ENCODE assay signal across 23 mouse cellular contexts in the genomic region with DNA sequence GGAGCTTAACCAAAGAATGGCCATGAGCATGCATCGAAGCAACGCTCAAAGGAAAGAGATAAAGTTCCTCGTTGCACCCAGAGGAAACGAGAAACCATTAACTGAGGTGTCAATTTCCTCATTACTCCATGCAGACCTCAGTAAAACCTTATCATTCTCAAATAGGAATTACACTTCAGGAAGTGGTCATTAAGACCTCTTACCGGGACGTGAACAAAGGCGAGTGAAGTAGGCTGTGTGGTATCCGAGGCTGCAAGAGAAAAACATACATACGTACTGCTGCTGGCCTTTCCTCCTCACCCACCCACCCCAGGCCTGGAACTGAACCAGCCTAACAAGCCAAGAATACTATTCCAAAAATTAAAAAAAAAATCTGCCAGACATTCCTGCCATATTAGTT.
"Had no signal": no experiment of that assay in that cellular context is flagged by ENCODE, and none has a peak within 500 bp of the region (broad histone marks: within the 10 kb centered on the region; RNA-seq: fewer than 3 reads in every experiment).

No protein-coding gene starts in this region.

- H3K9me3 ChIP-seq: limb, embryonic 10.5 days; limb, embryonic 13.5 days; liver, embryonic 12.5 days; liver, embryonic 15.5 days; lung, embryonic 15.5 days; midbrain, embryonic 12.5 days; midbrain, embryonic 15.5 days; neural tube, embryonic 12.5 days; neural tube, embryonic 15.5 days had no signal

- H3K36me3 ChIP-seq: limb, embryonic 10.5 days; limb, embryonic 13.5 days; liver, embryonic 12.5 days; liver, embryonic 15.5 days; lung, embryonic 15.5 days; midbrain, embryonic 12.5 days; midbrain, embryonic 15.5 days; neural tube, embryonic 12.5 days; neural tube, embryonic 15.5 days had no signal

- H3K27me3 ChIP-seq: limb, embryonic 13.5 days; liver, embryonic 15.5 days; lung, embryonic 15.5 days; midbrain, embryonic 12.5 days; midbrain, embryonic 15.5 days; neural tube, embryonic 12.5 days; neural tube, embryonic 15.5 days had no signal

- ATAC-seq: liver, embryonic 12.5 days; midbrain, embryonic 15.5 days had no signal

- H3K4me1 ChIP-seq: limb, embryonic 10.5 days; liver, embryonic 12.5 days; liver, embryonic 15.5 days; midbrain, embryonic 12.5 days; midbrain, embryonic 15.5 days; neural tube, embryonic 12.5 days had no signal

- DNase-seq: kidney, adult 11 months; kidney, adult 9 months; kidney, postnatal 14 days; layer of hippocampus, adult 9-11 months; liver; lung, adult 18-20 months; right cerebral cortex, adult 18-20 months; right cerebral cortex, postnatal 14 days; right cerebral cortex, postnatal 4 days; thymus, adult 18-20 months; thymus, postnatal 36 days had no signal

- H3K27ac ChIP-seq: layer of hippocampus, adult 2 months; limb, embryonic 10.5 days; limb, embryonic 13.5 days; liver, embryonic 12.5 days; liver, embryonic 15.5 days; lung, embryonic 15.5 days; macrophage; midbrain, embryonic 12.5 days; midbrain, embryonic 15.5 days; neural tube, embryonic 12.5 days; neural tube, embryonic 15.5 days; stomach, postnatal 0 days had no signal

- H3K4me3 ChIP-seq: layer of hippocampus, adult 2 months; limb, embryonic 10.5 days; limb, embryonic 13.5 days; liver, embryonic 12.5 days; liver, embryonic 15.5 days; lung, embryonic 15.5 days; midbrain, embryonic 12.5 days; midbrain, embryonic 15.5 days; neural tube, embryonic 12.5 days; neural tube, embryonic 15.5 days had no signal
